Mouse (Mus musculus): ENCODE data around the gene Dmac2. TPM values are rescaled to one million over a fixed set of nuclear protein-coding genes. Genes with fewer than 3 reads are reported as not detected.

The Dmac2 gene
- polyA plus RNA-seq (2012; rRNA removed), result 38.0 and 43.1 TPM in 2 replicates

GRCm38 (mm10) chr7:25618865-25619721 lies at the start of gene Dmac2:
Gene Dmac2, plus strand, starts transcription at chr7:25619414.

GRCm38 (mm10) chr7:25615706-25616011 lies 3.6 kb upstream of the Dmac2 start, which contains the start of gene Erich4:
Gene Erich4, minus strand, starts transcription at chr7:25615892.

GRCm38 (mm10) chr7:25626509-25627430 lies 7.6 kb downstream of the Dmac2 start, which contains the start of gene B3gnt8:
Gene B3gnt8, plus strand, starts transcription at chr7:25626654.

GRCm38 (mm10) chr7:25658657-25659472 lies 39.7 kb downstream of the Dmac2 start, which contains the start of the genes Bckdha and Exosc5:
Gene Bckdha, minus strand, starts transcription at chr7:25658981.
Gene Exosc5, plus strand, starts transcription at chr7:25659164.

GRCm38 (mm10) chr7:25674719-25675300 lies 55.6 kb downstream of the Dmac2 start, which contains the start of gene Tmem91:
Gene Tmem91, minus strand, starts transcription at chr7:25675166.

Other genes starting within 250 kb of the Dmac2 start
- 0.11 TPM in 1 of 2 replicates, not detected in the other for gene Cnfn, start 249.7 kb upstream of the Dmac2 start, polyA plus RNA-seq (2012; rRNA removed)
- gene Lipe, start 220.7 kb upstream of the Dmac2 start, polyA plus RNA-seq (2012; rRNA removed), result 11.5 and 12.0 TPM in 2 replicates
- gene Cxcl17, start 206.5 kb upstream of the Dmac2 start, polyA plus RNA-seq (2012; rRNA removed), result 0.10 TPM in 1 of 2 replicates, not detected in the other
- gene Ceacam1, start 141.8 kb upstream of the Dmac2 start, polyA plus RNA-seq (2012; rRNA removed), result 1.1 and 1.3 TPM in 2 replicates
- not detected in 2 replicates for gene Ceacam2, start 79.6 kb upstream of the Dmac2 start, polyA plus RNA-seq (2012; rRNA removed)
- not detected in 2 replicates for gene Erich4, start 3.5 kb upstream of the Dmac2 start, polyA plus RNA-seq (2012; rRNA removed)
- 0.64 and 2.1 TPM in 2 replicates for gene B3gnt8, start 7.2 kb downstream of the Dmac2 start, polyA plus RNA-seq (2012; rRNA removed)
- gene Bckdha, start 39.6 kb downstream of the Dmac2 start, polyA plus RNA-seq (2012; rRNA removed), result 62.5 and 66.5 TPM in 2 replicates
- gene Exosc5, start 39.8 kb downstream of the Dmac2 start, polyA plus RNA-seq (2012; rRNA removed), result 42.7 and 44.3 TPM in 2 replicates
- gene Tmem91, start 55.8 kb downstream of the Dmac2 start, polyA plus RNA-seq (2012; rRNA removed), result 10.7 and 13.1 TPM in 2 replicates
- gene B9d2, start 61.4 kb downstream of the Dmac2 start, polyA plus RNA-seq (2012; rRNA removed), result 44.6 and 53.1 TPM in 2 replicates
- 3.8 and 6.7 TPM in 2 replicates for gene Tgfb1, start 67.6 kb downstream of the Dmac2 start, polyA plus RNA-seq (2012; rRNA removed)
- gene Ccdc97, start 99.7 kb downstream of the Dmac2 start, polyA plus RNA-seq (2012; rRNA removed), result 71.9 and 73.7 TPM in 2 replicates
- 57.1 and 61.2 TPM in 2 replicates for gene Hnrnpul1, start 135.3 kb downstream of the Dmac2 start, polyA plus RNA-seq (2012; rRNA removed)
- gene Axl, start 169.3 kb downstream of the Dmac2 start, polyA plus RNA-seq (2012; rRNA removed), result 16.8 and 25.5 TPM in 2 replicates
- gene Cyp2s1, start 197.5 kb downstream of the Dmac2 start, polyA plus RNA-seq (2012; rRNA removed), result 1.4 and 2.3 TPM in 2 replicates

All from central nervous system, embryonic 14 days (tissue).